Mouse (Mus musculus) kidney, adult 8-10 months (tissue): ENCODE data around the gene Pipox.

Source experiments
- DNase-seq, 2 experiments: peaks; one replicate each; pipeline ENCODE4 v3.0.0; 2022

Gene Pipox

DNA sequence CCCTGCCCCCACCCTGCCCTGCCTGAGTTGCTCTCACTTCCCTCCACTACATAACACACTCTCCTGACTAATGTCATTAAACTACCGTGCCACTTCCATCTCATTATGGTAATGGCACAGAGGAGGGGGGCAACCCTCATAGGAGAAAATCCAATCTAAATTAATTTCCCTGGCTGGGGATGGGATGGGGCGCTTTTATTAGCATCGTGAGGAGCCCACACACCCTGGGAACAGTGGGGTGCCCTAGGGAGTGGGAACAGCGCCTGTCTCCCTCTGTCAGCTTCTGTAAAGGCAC lies 50.0 kb downstream of the Pipox start:
- DNase-seq: no peak

DNA sequence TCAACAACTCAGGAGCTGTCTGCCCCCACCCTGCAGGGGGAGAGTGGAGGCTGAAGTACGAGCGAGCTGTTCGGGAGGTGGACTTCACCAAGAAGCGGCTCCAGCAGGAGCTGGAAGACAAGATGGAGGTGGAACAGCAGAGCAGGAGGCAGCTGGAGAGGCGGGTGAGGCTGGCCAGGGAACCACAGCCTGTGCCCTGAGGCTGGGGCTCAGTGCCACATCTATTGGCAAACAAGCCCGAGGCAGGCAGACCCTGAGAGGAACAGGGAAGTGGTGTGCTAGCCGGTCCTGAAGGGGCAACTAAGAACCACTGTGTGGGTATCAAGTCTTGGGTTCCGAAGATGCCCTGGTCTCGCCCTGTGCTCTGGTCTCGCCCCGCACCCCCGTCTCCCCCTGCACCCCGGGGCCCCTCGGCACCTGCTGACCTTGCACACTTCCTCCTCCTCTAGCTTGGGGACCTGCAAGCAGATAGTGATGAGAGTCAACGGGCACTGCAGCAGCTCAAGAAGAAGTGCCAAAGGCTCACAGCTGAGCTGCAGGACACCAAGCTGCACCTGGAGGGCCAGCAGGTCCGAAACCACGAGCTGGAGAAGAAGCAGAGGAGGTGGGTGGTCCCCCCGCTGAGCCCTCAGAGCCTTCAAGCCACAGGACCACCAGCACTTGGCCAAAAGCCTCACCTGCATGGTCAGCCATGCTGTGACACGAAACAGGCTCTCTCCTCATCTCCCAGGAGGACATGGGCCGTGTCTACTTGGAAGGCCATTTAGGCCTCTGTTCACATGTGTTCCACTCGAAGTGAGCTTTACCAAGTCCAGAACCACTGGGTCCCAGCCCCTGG lies 50.6 kb downstream of the Pipox start:
- no peak for DNase-seq

DNA sequence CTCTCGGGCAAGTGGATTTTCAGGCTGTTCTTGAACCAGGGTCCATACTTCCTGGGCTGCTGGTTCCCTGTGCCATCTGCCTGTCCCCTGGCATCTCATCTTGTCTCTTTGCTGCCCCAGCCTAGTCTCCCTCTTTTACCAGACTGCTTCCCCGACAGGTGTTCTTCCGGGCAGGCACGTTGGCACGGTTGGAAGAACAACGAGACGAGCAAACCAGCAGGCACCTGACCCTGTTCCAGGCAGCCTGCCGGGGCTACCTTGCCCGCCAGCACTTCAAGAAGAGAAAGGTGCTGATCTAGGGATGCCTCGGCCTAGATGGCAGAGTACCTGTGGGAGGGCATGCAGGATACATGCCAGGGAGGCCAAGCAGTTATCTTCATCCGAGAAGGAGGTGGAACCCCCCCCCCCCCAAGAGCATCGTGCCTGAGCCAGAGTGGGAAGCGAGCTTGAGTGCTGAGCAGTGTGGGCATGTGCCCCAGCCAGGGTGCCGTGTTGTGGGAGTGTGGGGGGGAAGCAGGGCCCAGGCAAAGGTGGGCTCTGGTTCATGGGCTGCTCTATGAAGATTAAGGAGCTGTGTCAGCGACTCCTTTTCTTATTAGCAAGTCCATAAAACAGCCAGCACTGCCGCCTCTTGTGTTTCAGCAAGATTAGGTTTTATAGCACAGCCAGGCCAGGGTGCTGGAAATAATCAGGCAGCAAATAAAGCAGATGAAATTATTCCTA lies 53.2 kb downstream of the Pipox start:
- DNase-seq: no peak

DNA sequence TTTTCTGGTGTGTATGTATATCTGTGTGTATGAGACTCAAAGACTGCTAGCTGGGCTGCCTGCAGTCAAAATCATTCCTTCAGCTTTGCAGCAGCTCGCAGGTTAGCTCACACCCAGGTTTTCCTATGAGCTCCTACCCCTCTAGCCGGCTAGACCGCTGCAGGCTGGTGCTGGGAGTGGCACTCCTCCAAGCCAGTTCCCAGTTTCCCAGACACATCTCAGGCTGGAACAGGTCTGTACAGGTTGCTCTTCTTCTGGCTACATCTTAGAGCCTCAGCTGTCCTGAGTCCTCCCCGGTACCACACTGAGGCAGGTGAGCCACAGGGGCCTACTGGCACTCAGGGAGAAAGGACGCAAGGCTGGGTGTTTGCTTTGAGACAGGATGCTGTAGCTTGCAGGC lies 56.0 kb downstream of the Pipox start:
- no peak for DNase-seq

DNA sequence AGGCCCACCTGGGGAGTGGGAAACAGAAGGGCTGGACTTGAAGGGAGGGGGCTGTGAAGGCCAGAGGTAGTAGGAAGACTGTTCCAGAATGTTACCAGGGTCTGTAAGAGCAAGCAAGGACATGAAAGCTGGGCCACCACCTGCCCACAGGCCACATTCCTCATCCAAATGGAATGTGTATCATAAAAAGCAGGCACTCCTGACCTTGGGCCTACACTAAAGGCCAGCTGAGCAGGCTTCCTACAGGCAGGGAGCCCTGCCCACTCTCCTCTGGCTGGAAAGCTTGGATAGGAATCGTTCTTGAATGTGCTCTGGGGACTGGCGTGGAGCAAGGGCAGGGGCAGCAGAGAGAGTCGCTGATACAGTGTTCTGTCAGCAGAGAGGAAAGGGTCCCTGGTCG lies 57.1 kb downstream of the Pipox start:
- DNase-seq: peak; percentile 39 to 78

DNA sequence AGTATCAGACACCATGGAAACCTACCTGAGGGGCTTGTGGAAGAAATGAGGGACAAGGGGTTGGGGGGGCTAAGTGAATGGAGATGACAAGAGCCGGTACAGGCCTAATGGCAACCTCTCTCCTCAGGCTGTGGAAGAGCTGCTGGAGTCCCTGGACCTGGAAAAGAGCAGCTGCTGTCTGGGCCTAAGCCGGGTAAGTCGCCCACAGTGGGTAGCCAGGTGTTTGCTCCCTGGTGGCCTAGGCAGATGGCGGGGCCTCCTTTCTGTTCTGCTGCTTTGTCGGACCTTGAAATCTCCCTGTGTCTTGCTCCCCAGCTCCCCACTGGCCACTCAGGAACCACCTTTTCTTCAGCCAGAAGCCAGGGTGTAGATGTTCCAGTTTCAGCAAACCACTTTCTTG lies 57.6 kb downstream of the Pipox start:
- DNase-seq: no peak

DNA sequence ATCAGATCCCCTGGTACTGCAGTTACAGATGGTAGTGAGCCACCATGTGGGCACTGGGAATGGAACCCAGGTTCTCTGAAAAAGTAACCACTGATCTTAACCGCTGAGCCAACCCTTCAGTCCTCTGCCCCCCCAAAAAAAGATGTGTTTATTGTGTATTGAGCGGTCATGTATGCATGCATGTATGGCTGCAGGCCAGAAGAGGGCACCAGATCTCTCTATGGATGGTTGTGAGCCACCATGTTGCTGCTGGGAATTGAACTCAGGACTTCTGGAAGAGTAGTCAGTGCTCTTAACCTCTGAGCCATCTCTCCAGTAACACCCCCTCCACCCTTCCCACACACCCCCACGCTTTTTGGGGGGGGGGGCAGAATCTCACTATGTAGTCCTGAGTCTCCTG lies 58.8 kb downstream of the Pipox start:
- no peak for DNase-seq

DNA sequence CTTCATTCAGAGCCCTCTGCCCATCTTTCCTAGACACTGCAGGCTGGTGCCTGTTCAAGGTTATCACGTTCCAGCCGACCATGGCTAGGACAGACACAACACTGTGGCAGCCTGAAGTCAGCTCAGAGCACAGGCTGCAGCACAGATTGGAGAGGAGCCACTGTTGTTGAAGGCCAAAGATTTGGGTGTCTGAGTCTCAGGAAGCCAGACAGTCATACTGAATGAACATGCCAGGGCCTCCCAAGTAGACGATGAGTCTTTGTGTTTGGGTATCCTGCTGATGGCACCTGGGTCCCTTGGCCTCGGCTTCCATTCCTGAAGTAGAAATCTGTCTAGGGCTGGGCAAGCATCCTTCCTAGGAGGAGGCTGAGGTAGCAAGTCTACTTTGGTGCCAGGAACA lies 61.4 kb downstream of the Pipox start:
- no peak for DNase-seq

DNA sequence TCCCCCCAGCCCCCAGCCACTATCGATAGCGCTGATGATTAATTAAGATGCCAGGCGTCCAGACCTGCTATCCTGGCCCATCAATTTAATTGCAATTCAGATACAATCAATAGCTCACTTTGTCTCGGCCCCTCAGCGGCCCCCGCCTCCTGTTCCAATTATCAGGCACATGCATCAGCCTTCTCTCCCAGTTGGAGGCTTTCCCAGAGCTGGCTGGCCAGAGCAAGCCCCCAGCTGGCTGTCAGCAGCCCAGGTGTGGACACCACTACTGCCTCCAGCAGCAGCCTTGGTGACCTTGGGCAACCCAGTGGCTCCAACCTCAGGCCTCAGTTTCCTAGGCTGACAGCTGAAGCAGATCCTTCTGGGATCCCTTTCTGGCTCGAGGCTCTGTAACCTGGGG lies 63.0 kb downstream of the Pipox start:
- DNase-seq: no peak
